Mouse (Mus musculus) C2C12 (cell line): ENCODE data around the gene Kif13a. TPM values are rescaled to one million over a fixed set of nuclear protein-coding genes. Genes with fewer than 3 reads are reported as not detected.

Experiments used
- H3K27me3 ChIP-seq: one replicate; pipeline ENCODE4 v1.6.1; 2011; ENCODE audit not compliant: control insufficient read depth, insufficient read depth, insufficient read length
- H3K36me3 ChIP-seq: one replicate; pipeline ENCODE4 v1.6.1; 2011; ENCODE audit not compliant: control insufficient read depth, insufficient read depth
- H3K4me3 ChIP-seq: one replicate; pipeline ENCODE4 v1.5.1; 2011; ENCODE audit warnings: mild to moderate bottlenecking, control low read depth; ENCODE audit not compliant: poor library complexity, insufficient read depth, severe bottlenecking
- H3K79me2 ChIP-seq: one replicate; pipeline ENCODE4 v1.6.1; 2011; ENCODE audit not compliant: control insufficient read depth, insufficient read depth
- H3K79me3 ChIP-seq: one replicate; pipeline ENCODE4 v1.6.1; 2011; ENCODE audit warnings: low read depth, control low read depth
- H3ac ChIP-seq: one replicate; pipeline ENCODE3; 2011; ENCODE audit warnings: low read depth; ENCODE audit not compliant: control insufficient read depth, insufficient read length
- CEBPB ChIP-seq: IDR thresholded peaks from one replicate; pipeline ENCODE4 v1.6.1; 2011; ENCODE audit warnings: low read depth, mild to moderate bottlenecking, control low read depth, moderate library complexity
- CTCF ChIP-seq: IDR thresholded peaks from one replicate; pipeline ENCODE4 v1.5.1; 2011; ENCODE audit not compliant: control insufficient read depth, insufficient read depth, insufficient read length
- FOSL1 ChIP-seq: IDR thresholded peaks from one replicate; pipeline ENCODE4 v1.8.0; 2011; ENCODE audit warnings: mild to moderate bottlenecking, low read length; ENCODE audit not compliant: poor library complexity, insufficient read depth, severe bottlenecking
- MAX ChIP-seq: IDR thresholded peaks from one replicate; pipeline ENCODE4 v1.6.1; 2011; ENCODE audit warnings: mild to moderate bottlenecking, control low read depth
- MYOD1 ChIP-seq: IDR thresholded peaks from one replicate; pipeline ENCODE4 v1.6.1; 2011; ENCODE audit warnings: low read depth; ENCODE audit not compliant: control insufficient read depth, insufficient read length
- MYOG ChIP-seq: IDR thresholded peaks from one replicate; pipeline ENCODE4 v1.6.1; 2011; ENCODE audit not compliant: control insufficient read depth, insufficient read length; ENCODE audit errors: extremely low read depth
- USF1 ChIP-seq: IDR thresholded peaks from one replicate; pipeline ENCODE4 v1.6.1; 2011; ENCODE audit warnings: low read depth, mild to moderate bottlenecking, control low read depth, moderate library complexity
- polyA plus RNA-seq: library from polyadenylated mRNA; unstranded; fragments of >200 nt; fragmentation: generic; extraction: Trizol; gene quantifications from one replicate; pipeline ENCODE4 v1.2.1, GENCODE M21; 2012; ENCODE audit warnings: missing spikeins

The Kif13a gene
- polyA plus RNA-seq, 1 experiment: 9.2 TPM

DNA sequence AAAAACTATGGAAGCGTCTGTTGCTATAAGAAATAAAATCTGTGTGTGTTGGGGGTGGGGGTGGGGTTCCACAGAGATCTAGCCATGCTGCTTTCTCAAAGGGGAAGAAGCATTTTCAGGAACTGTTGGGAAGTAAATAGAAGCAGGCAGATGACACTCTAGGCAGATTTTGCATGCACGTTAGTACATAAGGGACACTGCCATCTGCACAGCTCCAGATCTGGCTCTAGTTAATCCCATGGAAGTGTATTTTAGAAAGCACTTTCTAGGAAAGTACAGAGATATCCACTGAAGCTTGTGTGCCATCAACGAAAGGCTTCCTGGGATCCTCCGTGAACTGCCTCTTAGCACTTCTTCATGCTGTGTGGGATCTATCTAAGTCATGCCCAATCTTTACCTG lies 22.6 kb downstream of the Kif13a start:
- Histone ChIP-seq H3K27me3 (no peaks in the 10 kb centered on the region), H3K36me3 (no peaks in the 10 kb centered on the region), H3K79me2 (no peaks in the 10 kb centered on the region), H3K79me3 (peaks cover 2% of the 10 kb centered on the region), H3ac (no peak overlapping the region), H3K4me3 (no peak overlapping the region)
- TF ChIP-seq MAX: no peak
- no peak for TF ChIP-seq USF1
- TF ChIP-seq CEBPB: no peak
- no peak for TF ChIP-seq MYOD1
- no peak for TF ChIP-seq FOSL1
- no peak for TF ChIP-seq CTCF
- TF ChIP-seq MYOG: no peak

DNA sequence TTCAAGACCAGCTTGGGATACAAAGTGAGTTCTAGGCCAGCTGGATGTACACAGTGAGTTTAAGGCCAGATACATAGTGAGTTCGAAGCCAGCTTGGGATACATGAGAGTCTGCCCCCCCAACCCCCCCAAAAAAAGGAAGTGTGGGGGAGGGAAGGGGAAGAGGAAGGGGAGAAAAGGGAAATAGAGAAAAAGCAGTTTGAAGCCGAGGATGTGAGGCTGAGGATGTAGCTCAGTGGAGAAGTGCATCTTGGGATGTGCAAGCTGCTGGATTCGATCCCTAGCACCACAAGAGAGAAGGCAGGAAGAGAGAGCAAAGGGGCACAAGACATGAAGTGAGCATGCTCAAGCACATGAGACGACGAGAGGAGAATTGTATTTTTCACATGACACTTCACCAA lies 23.7 kb downstream of the Kif13a start:
- Histone ChIP-seq H3K27me3 (no peaks in the 10 kb centered on the region), H3K36me3 (no peaks in the 10 kb centered on the region), H3K4me3 (no peak overlapping the region), H3K79me2 (no peaks in the 10 kb centered on the region), H3ac (no peak overlapping the region), H3K79me3 (peaks cover under 1% of the 10 kb centered on the region)
- no peak for TF ChIP-seq CTCF
- TF ChIP-seq FOSL1: no peak
- no peak for TF ChIP-seq USF1
- no peak for TF ChIP-seq MYOD1
- TF ChIP-seq MYOG: no peak
- no peak for TF ChIP-seq MAX
- no peak for TF ChIP-seq CEBPB

DNA sequence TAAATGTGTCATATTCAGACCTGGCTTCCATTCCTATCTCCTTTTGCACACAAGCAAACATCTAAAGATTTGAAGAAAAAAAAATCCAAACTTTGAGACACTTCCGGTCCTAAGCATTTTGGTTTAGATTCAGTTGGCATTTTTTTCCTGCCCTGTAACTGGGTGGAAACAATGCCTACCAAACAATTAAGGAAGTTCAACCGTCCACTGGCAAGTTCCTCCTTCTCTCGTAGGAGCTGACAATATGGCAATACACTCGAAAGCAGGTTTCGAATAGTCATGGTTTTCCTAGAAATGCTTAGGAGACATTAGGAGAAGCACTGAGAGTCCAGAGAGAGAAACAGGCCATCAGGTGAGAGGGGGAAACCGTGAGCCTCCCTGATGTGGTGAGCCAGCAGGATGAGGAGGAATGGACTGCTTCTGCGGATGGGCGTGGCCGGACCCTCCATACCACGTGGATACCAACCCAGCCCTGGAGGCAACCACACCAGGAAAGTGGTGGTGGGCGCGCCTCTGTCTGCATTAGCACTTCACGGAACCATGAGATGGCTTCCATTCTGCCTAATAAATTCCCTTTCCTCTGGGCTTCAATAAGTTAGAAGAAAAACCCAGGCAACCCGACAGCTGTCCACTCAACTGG lies 24.6 kb downstream of the Kif13a start:
- Histone ChIP-seq H3K79me3 (no peaks in the 10 kb centered on the region), H3ac (no peak overlapping the region), H3K36me3 (no peaks in the 10 kb centered on the region), H3K4me3 (no peak overlapping the region), H3K27me3 (no peaks in the 10 kb centered on the region), H3K79me2 (no peaks in the 10 kb centered on the region)
- no peak for TF ChIP-seq FOSL1
- no peak for TF ChIP-seq USF1
- no peak for TF ChIP-seq CEBPB
- TF ChIP-seq MAX: no peak
- no peak for TF ChIP-seq CTCF
- TF ChIP-seq MYOD1: no peak
- TF ChIP-seq MYOG: no peak

DNA sequence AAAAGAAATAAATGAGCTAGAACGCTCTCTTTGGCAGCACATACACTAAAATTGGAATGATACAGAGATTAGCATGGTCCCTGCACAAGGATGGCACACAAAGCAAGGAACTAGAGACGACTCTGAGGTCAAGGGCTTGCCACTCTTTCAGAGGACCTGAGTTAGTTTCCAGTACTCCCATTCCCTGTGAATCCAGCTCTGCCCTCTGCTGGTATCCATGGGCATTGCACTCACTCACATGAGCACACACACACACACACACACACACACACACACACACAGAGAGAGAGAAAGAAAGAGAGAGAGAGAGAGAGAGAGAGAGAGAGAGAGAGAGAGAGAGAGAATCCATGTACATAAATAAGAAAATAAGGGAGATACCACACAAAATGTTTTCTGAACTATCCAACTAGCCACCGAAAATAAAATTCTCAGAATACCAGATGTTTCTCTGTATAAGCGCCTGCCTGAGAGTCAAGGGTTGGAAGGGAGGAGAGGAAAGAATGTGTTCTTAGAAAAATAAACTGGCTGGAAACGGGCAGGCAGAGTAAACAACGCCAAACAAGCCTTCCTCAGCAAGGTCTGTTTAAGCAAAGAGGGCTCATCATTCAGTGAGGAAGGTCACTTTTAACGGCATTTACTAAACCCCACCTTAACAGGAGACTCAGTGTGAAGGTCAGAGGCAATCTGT lies 27.0 kb downstream of the Kif13a start:
- Histone ChIP-seq H3K4me3 (no peak overlapping the region), H3K79me2 (no peaks in the 10 kb centered on the region), H3K27me3 (no peaks in the 10 kb centered on the region), H3ac (no peak overlapping the region), H3K79me3 (no peaks in the 10 kb centered on the region), H3K36me3 (no peaks in the 10 kb centered on the region)
- TF ChIP-seq CTCF (no peak), MYOG (no peak), MAX (no peak), FOSL1 (no peak), CEBPB (no peak), USF1 (no peak), MYOD1 (no peak)

DNA sequence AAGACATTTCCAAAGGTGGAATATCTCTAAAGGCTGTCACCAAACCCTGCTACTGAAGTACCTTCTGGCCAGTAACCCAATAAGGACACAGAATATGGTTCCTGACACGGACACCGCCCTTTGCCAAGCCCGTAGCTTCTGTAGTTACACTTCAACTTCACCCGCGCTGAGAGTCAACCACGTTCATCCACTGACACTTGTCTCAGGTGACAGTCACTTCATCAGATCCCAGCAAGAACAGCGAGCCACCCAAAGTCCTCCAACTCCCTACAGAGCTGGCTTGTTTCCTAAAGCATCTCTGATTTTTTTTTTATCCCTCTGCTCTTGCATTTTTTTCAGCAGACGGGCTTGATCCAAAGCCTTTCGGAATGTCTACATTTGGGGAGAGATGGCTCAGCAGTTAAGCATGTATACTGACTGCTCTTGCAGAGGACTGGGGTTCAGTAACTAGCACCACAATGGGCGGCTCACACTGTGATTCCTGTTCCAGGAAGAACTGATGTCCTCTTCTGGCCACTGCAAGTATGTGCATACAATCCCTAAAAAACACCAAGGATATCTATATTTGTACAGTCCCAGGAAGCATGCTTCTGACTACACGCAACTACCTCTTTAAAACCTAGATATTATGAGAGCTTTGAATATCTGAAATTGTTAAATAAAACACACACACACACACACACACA lies 28.7 kb downstream of the Kif13a start:
- Histone ChIP-seq H3K79me2 (no peaks in the 10 kb centered on the region), H3K4me3 (no peak overlapping the region), H3ac (no peak overlapping the region), H3K27me3 (no peaks in the 10 kb centered on the region), H3K79me3 (no peaks in the 10 kb centered on the region), H3K36me3 (no peaks in the 10 kb centered on the region)
- TF ChIP-seq MYOG (no peak), USF1 (no peak), CTCF (no peak), CEBPB (no peak), FOSL1 (no peak), MYOD1 (no peak), MAX (no peak)
